Mouse (Mus musculus) myocyte (in vitro differentiated cells): Measurements from ENCODE around the gene Btbd16.

Experiments used
- CEBPB ChIP-seq: IDR thresholded peaks from 2 replicates; pipeline ENCODE4 v1.6.1; 2011; ENCODE audit warnings: mild to moderate bottlenecking, moderate library complexity; ENCODE audit not compliant: poor library complexity, insufficient read depth, severe bottlenecking
- E2F4 ChIP-seq: IDR thresholded peaks from one replicate; pipeline ENCODE4 v1.6.1; 2011; ENCODE audit warnings: mild to moderate bottlenecking, control low read depth, moderate library complexity; ENCODE audit not compliant: insufficient read depth
- MAX ChIP-seq: IDR thresholded peaks from one replicate; pipeline ENCODE4 v1.6.1; 2011; ENCODE audit warnings: low read depth, mild to moderate bottlenecking, control low read depth
- MYOD1 ChIP-seq, 3 experiments: IDR thresholded peaks; one replicate each; pipeline ENCODE4 v1.6.1; 2011; ENCODE audit warnings: control low read depth in 2 of 3, low read depth in 2 of 3, mild to moderate bottlenecking in 2 of 3, moderate library complexity in 1 of 3; ENCODE audit not compliant: insufficient read length in 2 of 3, control insufficient read depth in 1 of 3
- MYOG ChIP-seq, 3 experiments: IDR thresholded peaks; one replicate each; pipeline ENCODE4 v1.6.1; 2011; ENCODE audit warnings: control low read depth in 2 of 3, low read depth in 2 of 3, mild to moderate bottlenecking in 2 of 3; ENCODE audit not compliant: insufficient read length in 2 of 3, control insufficient read depth in 1 of 3, insufficient read depth in 1 of 3
- POLR2A ChIP-seq: IDR thresholded peaks from one replicate; pipeline ENCODE4 v1.6.1; 2011; ENCODE audit warnings: low read depth, mild to moderate bottlenecking, control low read depth, moderate library complexity; ENCODE audit not compliant: insufficient read length
- POLR2AphosphoS2 ChIP-seq: IDR thresholded peaks from one replicate; pipeline ENCODE4 v1.6.1; 2011; ENCODE audit warnings: low read depth, control low read depth; ENCODE audit not compliant: insufficient read length
- REST ChIP-seq: IDR thresholded peaks from one replicate; pipeline ENCODE4 v1.6.1; 2011; ENCODE audit warnings: mild to moderate bottlenecking, control low read depth, moderate library complexity; ENCODE audit not compliant: insufficient read depth, insufficient read length
- SRF ChIP-seq: IDR thresholded peaks from one replicate; pipeline ENCODE4 v1.6.1; 2011; ENCODE audit warnings: low read depth; ENCODE audit not compliant: control insufficient read depth, insufficient read length
- TCF12 ChIP-seq: IDR thresholded peaks from one replicate; pipeline ENCODE4 v1.6.1; 2011; ENCODE audit warnings: mild to moderate bottlenecking, control low read depth; ENCODE audit not compliant: poor library complexity, insufficient read depth, severe bottlenecking
- TCF3 ChIP-seq: IDR thresholded peaks from one replicate; pipeline ENCODE4 v1.6.1; 2011; ENCODE audit warnings: low read depth, control low read depth; ENCODE audit not compliant: insufficient read length
- USF1 ChIP-seq: IDR thresholded peaks from one replicate; pipeline ENCODE4 v1.6.1; 2011; ENCODE audit warnings: low read depth, mild to moderate bottlenecking, control low read depth, moderate library complexity

DNA sequence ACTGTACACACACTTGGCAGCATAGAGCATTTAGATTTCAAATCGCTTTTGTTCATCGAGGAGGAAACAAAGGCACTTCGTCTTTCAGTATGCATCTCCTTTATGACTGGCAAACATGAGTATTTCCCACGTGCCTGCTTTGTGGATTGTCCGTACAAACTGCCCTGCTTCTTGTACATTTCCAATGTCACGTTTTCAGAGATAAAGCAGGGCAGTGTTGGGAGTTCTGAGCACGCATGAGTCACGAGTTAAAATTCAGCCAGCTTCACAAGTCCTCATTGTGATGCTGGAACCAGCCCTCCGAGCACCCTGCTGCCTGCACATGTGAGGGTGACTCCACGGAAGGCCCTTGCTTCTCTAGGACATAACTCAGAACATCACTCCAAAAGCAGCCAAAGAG is 45.8 kb downstream of the Btbd16 start:
- TF ChIP-seq POLR2A (no peak), MAX (no peak), POLR2AphosphoS2 (no peak), USF1 (no peak), SRF (no peak), MYOD1 (IDR thresholded peaks at IDR 0.05; ENCODE audit: control insufficient read depth in 1 of 3, insufficient read length in 2 of 3, low read depth in 2 of 3) (no peak), TCF12 (no peak), E2F4 (no peak), MYOG (IDR thresholded peaks at IDR 0.05; ENCODE audit: control insufficient read depth in 1 of 3, insufficient read depth in 1 of 3, insufficient read length in 2 of 3, low read depth in 2 of 3) (no peak), REST (no peak), CEBPB (no peak), TCF3 (no peak)
